In the genomic region with DNA sequence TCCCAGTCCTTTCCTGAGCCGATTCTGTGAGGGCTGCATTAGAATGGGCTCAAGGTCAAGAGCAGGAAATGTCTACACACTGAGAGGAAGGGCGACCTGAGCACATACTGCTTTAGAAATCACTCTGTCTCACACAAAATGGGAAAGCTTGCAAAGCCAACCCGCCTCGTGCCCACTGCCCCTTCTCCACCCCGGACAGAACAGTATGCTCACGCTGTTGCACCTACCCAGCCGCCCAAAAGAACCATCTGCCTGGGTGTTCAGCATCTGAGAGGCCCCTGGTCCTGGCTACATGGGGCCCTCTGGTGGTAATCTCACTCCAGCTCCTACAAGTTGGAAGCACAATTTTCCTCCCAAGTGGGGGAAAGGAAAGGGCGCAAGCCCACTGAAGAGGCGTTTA, we compare ENCODE assay signal across 10 mouse cellular contexts. TPM values are rescaled to one million over a fixed set of nuclear protein-coding genes. Genes with fewer than 3 reads are reported as not detected.
DNase-seq lines count a peak whose midpoint lies in the region; ATAC-seq and TF ChIP-seq lines count a peak whose summit lies in the region.
"Had no signal": no experiment of that assay in that cellular context is flagged by ENCODE, and none has a peak within 500 bp of the region (broad histone marks: within the 10 kb centered on the region; RNA-seq: fewer than 3 reads in every experiment).

No protein-coding gene starts in this region.

- no peaks in the 10 kb centered on the region for H3K9me3 ChIP-seq in neural tube, embryonic 12.5 days
- H3K9me3 ChIP-seq in liver, embryonic 12.5 days (replicated peaks) = no peaks in the 10 kb centered on the region

- TF ChIP-seq CTCF in lung, adult 2 months (IDR thresholded peaks at IDR 0.05; ENCODE audit: insufficient read depth, low read length) = 0 out of 2 replicates have a peak, but pooled peaks have one; percentile 11

- no peaks in the 10 kb centered on the region for H3K4me1 ChIP-seq in lung, adult 2 months (ENCODE audit: control insufficient read depth, insufficient read depth, low read length)
- H3K4me1 ChIP-seq in neural tube, embryonic 12.5 days = 0 out of 2 replicates have a peak, but pooled peaks cover 2% of the 10 kb centered on the region
- H3K4me1 ChIP-seq in liver, embryonic 12.5 days = no peaks in the 10 kb centered on the region
- H3K4me1 ChIP-seq: megakaryocyte, embryonic 14.5 days had no signal

- no peak overlapping the region for H3K9ac ChIP-seq in neural tube, embryonic 12.5 days
- no peak overlapping the region for H3K9ac ChIP-seq in liver, embryonic 12.5 days

- no peak for DNase-seq in lung, adult 2 months
- no peak for DNase-seq in lung, postnatal 25 days (ENCODE audit: low spot score)
- DNase-seq in cerebellum, postnatal 25 days = peak; percentile 69 to 80
- DNase-seq in gastrocnemius, postnatal 14 days = peak; percentile 34
- peak; percentile 73 for DNase-seq in layer of hippocampus, postnatal 36 days
- DNase-seq in spleen, adult 18-20 months = no peak

- H3K27me3 ChIP-seq in neural tube, embryonic 12.5 days (replicated peaks) = no peaks in the 10 kb centered on the region
- no peaks in the 10 kb centered on the region for H3K27me3 ChIP-seq in liver, embryonic 12.5 days (replicated peaks)
- H3K27me3 ChIP-seq: megakaryocyte, embryonic 14.5 days had no signal

- 14% methylated on average over 9 of the region's 9 CpGs for WGBS in lung, adult 2 months
- WGBS in neural tube, embryonic 12.5 days = 38% methylated on average over 9 of the region's 9 CpGs
- WGBS in liver, embryonic 12.5 days (ENCODE audit: insufficient replicate concordance) = 32% methylated on average over 9 of the region's 9 CpGs

- ATAC-seq in neural tube, embryonic 12.5 days (ENCODE audit: low FRiP score, low read depth) = peak; percentile 66
- no peak for ATAC-seq in liver, embryonic 12.5 days

- H3K27ac ChIP-seq in neural tube, embryonic 12.5 days = no peak overlapping the region
- no peak overlapping the region for H3K27ac ChIP-seq in liver, embryonic 12.5 days

- no peak overlapping the region for H3K4me2 ChIP-seq in neural tube, embryonic 12.5 days (replicated peaks)
- H3K4me2 ChIP-seq in liver, embryonic 12.5 days = no peak overlapping the region

- H3K4me3 ChIP-seq in lung, adult 2 months (replicated peaks; ENCODE audit: extremely low read depth, low read depth, low read length) = no peak overlapping the region
- H3K4me3 ChIP-seq in neural tube, embryonic 12.5 days = no peak overlapping the region
- no peak overlapping the region for H3K4me3 ChIP-seq in liver, embryonic 12.5 days
- H3K4me3 ChIP-seq: megakaryocyte, embryonic 14.5 days had no signal

- intact Hi-C loops in gastrocnemius, postnatal 14 days (cut with DNase I; ENCODE audit: low total_unique reads) = no loop called here

- H3K36me3 ChIP-seq in neural tube, embryonic 12.5 days = peaks cover 15% of the 10 kb centered on the region
- no peaks in the 10 kb centered on the region for H3K36me3 ChIP-seq in liver, embryonic 12.5 days

- TF ChIP-seq POLR2A in lung, adult 2 months (IDR thresholded peaks at IDR 0.05; ENCODE audit: borderline replicate concordance, extremely low read depth, low read depth, low read length) = no peak

RNA-seq across cellular contexts. Expression of a gene that starts 26.6 kb away (rescaled TPM):
- polyA plus RNA-seq in lung, adult 2 months (2012; rRNA removed) = 0.15 TPM in 1 of 2 replicates, not detected in the other
- total RNA-seq in gastrocnemius, postnatal 14 days (2021) = 1 to 10 TPM; 1.7 to 2.0 TPM
- total RNA-seq in layer of hippocampus, postnatal 36 days (2021) = 100 to 1,000 TPM; 244 to 250 TPM
- polyA plus RNA-seq in neural tube, embryonic 12.5 days (2016; fragmentation: Nextera tagmentation; extraction: Ambion mirVana) = 13.8 and 14.4 TPM in 2 replicates
- not detected in 2 replicates for polyA plus RNA-seq in liver, embryonic 12.5 days (2016; fragmentation: Nextera tagmentation; extraction: Ambion mirVana)
- polyA plus RNA-seq: heart, embryonic 14.5 days had no signal

RNA-seq across cellular contexts. Expression of a gene that starts 46.2 kb away (rescaled TPM):
- 20.5 and 30.1 TPM in 2 replicates for polyA plus RNA-seq in lung, adult 2 months (2012; rRNA removed)
- total RNA-seq in gastrocnemius, postnatal 14 days (2021) = 10 to 100 TPM in 1 of 2 experiments, 1 to 10 TPM in 1; 1.7 to 12.3 TPM
- total RNA-seq in layer of hippocampus, postnatal 36 days (2021) = under 1 TPM; 0.40 to 0.63 TPM
- polyA plus RNA-seq in neural tube, embryonic 12.5 days (2016; fragmentation: Nextera tagmentation; extraction: Ambion mirVana) = 2.8 and 3.1 TPM in 2 replicates
- 0.14 and 0.19 TPM in 2 replicates for polyA plus RNA-seq in liver, embryonic 12.5 days (2016; fragmentation: Nextera tagmentation; extraction: Ambion mirVana)

Comparison
In these comparisons a context has a peak if more than half of its experiments do, and no peak if none do; other contexts are left out.
1. DNase-seq: peak in cerebellum, postnatal 25 days (2 of 2), gastrocnemius, postnatal 14 days (single experiment) and layer of hippocampus, postnatal 36 days (2 of 2); none in lung, adult 2 months (single experiment), lung, postnatal 25 days (single experiment) and spleen, adult 18-20 months (0 of 2).
2. RNA of a gene that starts 26.6 kb away (polyA plus RNA-seq): 13.8 to 14.4 TPM in neural tube, embryonic 12.5 days; 0.15 TPM in lung, adult 2 months and not detected in liver, embryonic 12.5 days; every median in the first group is over 10 times any median in the second.